Mouse (Mus musculus) urinary bladder, adult 18-20 months (tissue): ENCODE measurements around the gene Zfp954.
"Not testable (repeated sequence)": the region's sequence is repeated elsewhere in the genome, so short reads cannot be mapped to it uniquely, and the experiment has no call there.

Source experiments
- DNase-seq, 2 experiments: peaks; one replicate each; pipeline ENCODE4 v3.0.0; 2022; ENCODE audit warnings: low spot score in 2 of 2, mixed read lengths in 2 of 2

Gene Zfp954

DNA sequence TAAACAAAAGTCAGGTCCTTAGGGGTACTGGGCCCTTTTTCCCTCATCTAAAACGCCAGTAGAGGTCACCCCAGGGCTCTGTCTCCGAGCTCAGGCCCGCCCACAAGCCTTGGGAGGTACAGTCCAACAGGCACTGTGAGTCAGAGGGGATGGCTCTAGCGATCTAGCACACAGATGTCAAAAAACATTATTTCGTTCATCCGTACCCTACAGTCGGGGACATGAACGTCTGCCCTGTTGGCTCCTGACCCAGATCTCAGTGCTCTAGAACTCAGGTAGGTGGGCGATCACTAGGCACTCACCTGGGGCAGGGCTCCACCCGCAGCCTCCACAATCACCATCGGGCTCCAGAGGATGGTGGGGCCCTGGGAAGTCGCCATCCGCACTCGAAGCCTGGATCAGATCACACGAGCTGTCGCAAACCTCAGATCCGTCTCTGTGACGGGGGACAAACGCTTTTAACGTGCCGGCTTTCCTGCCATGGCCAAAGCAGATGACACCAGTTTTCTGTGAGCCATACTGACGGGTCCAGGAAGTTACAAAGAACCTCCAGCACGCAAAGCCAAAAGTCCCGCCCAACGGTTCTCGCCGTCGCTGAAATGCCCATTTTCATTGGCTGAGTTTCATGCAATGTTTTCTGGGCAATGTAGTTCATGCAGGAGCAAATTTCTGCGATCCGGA, at the start of gene Zfp954:
TSS of gene Zfp954 (minus strand) at position 568 of the 681 bp plus-strand sequence.
- DNase-seq = peak; percentile 79 to 83

DNA sequence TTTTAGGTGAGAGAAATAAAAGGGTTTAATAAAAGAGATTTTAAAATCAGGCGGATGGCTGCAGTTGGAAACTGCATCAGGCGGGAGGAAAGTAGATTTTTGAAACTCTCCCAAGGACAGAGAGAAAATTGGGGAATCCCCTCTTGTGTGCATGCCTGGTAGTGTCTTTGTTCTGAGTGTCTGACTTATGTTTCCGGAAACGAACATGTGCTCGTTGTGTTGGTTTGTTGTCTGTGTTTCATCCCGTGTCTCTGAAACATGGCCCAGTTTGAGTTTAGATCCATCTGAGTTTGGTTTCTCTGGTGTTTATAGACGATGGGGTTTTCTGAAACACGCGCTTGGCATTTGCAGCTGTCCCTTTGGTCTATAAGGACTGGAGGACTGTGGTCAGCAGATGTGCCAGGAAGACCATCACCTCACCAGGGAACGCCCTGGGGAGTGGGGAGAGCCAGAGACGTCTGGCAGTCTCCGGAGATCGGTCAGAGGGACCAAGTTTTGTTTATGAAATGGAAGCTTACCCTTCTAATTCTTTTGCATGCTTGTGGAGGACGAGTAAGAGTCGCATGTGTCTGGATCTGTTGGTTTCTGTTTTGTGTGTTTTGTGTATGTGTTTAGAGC, 24.8 kb upstream of the Zfp954 start:
- no peak for DNase-seq

GRCm38 (mm10) chr7:7144215-7144614, 22.9 kb upstream of the Zfp954 start:
- DNase-seq = no peak

DNA sequence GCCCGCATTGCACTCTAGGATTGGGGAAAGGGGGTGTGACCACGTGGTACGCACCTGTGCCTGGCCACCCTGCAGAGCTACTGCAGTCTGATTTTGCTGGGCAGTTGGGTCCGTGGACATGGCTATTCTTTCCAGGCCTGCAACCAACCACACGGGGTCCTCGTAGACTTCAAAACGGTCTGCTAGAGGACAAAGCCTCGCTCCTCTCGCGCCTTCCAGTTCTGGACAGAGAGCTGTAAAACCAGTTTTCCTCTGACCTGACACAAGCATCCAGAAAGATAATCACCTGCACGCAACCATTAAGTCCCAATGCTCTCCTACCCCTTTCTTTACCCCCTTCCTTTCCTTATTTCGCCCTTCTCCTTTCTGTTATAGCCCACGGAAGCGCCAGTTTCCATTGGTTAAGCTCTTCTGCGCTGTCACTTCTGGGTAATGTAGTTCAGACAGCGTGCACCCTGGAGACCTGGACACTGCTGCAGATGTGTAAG, 15.1 kb upstream of the Zfp954 start, which contains the start of gene Zfp773:
TSS of gene Zfp773 (minus strand) at position 377 of the 488 bp plus-strand sequence.
- peak; percentile 15 to 47 for DNase-seq

GRCm38 (mm10) chr7:7132751-7133150, 11.5 kb upstream of the Zfp954 start:
- DNase-seq = no peak

- DNase-seq = not testable (repeated sequence)
Measured at GRCm38 (mm10) chr7:7130491-7131124, 9.3 kb upstream of the Zfp954 start.

- DNase-seq = no peak
Measured at GRCm38 (mm10) chr7:7121602-7121980, 303 bp upstream of the Zfp954 start.

GRCm38 (mm10) chr7:7118441-7118840, 2.8 kb downstream of the Zfp954 start:
- no peak for DNase-seq

DNA sequence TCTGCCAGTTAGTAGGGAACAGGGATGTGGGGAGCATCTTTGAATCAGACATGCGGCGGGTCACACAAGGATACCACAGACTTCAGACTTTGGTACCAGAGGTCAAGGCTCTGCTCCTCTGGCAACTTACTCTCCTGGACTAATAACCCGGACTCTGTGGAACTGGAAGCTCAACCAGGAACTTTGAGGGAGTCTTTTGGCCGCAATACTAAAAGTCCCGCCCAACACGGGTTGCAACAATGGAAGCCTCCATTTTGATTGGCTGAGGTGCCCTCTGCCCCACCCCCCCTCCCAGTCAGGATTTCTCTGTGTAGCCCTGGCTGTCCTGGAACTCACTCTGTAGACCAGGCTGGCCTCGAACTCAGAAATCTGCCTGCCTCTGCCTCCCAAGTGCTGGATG, 12.8 kb downstream of the Zfp954 start:
- DNase-seq = no peak
